Mouse (Mus musculus) neural tube, embryonic 13.5 days (tissue): ENCODE measurements around the gene Bola2. TPM values are rescaled to one million over a fixed set of nuclear protein-coding genes. Genes with fewer than 3 reads are reported as not detected.
A peak's percentile ranks its signal among the peaks of the same experiment; 100 is the strongest.
"Not testable (repeated sequence)": the region's sequence is repeated elsewhere in the genome, so short reads cannot be mapped to it uniquely, and the experiment has no call there.

Experiments used
- ATAC-seq: fragments of 200-750 bp; cut with Nextera tagmentation; 2 replicates; pipeline ENCODE4 v1.8.0; 2017; ENCODE audit warnings: low read depth, mild to moderate bottlenecking, moderate TSS enrichment, moderate library complexity
- H3K27ac ChIP-seq: fragments of 300-500 bp; sonication (generic); replicated peaks from 2 replicates; pipeline ENCODE4 v1.5.1; 2015; ENCODE audit warnings: moderate library complexity, mild to moderate bottlenecking, inconsistent platforms
- H3K27me3 ChIP-seq: fragments of 300-500 bp; sonication (generic); 2 replicates; pipeline ENCODE4 v1.6.1; 2015; ENCODE audit warnings: mild to moderate bottlenecking, inconsistent platforms
- H3K36me3 ChIP-seq: fragments of 300-500 bp; sonication (generic); 2 replicates; pipeline ENCODE4 v1.6.1; 2015; ENCODE audit warnings: mild to moderate bottlenecking, inconsistent platforms
- H3K4me1 ChIP-seq: fragments of 300-500 bp; sonication (generic); replicated peaks from 2 replicates; pipeline ENCODE4 v1.6.1; 2015; ENCODE audit warnings: inconsistent platforms
- H3K4me2 ChIP-seq: fragments of 300-500 bp; sonication (generic); 2 replicates; pipeline ENCODE4 v1.6.1; 2015; ENCODE audit warnings: inconsistent platforms, mild to moderate bottlenecking, moderate library complexity
- H3K4me3 ChIP-seq: fragments of 300-500 bp; sonication (generic); 2 replicates; pipeline ENCODE4 v1.5.1; 2015; ENCODE audit warnings: mild to moderate bottlenecking, inconsistent platforms
- H3K9ac ChIP-seq: fragments of 300-500 bp; sonication (generic); 2 replicates; pipeline ENCODE4 v1.6.1; 2015; ENCODE audit warnings: moderate library complexity, mild to moderate bottlenecking, inconsistent platforms
- H3K9me3 ChIP-seq: fragments of 300-500 bp; sonication (generic); 2 replicates; pipeline ENCODE4 v1.6.1; 2016; ENCODE audit warnings: inconsistent platforms
- WGBS: fragments of 180-500 bp; shearing (Covaris S2); methylation state at CpG from one replicate; pipeline ENCODE4 v1.1.7; 2015; 5-methylcytosine and 5-hydroxymethylcytosine counted together
- polyA plus RNA-seq: library from polyadenylated mRNA; unstranded; fragments of >200 nt; fragmentation: Nextera tagmentation; extraction: Ambion mirVana; gene quantifications from 2 replicates; pipeline ENCODE4 v1.2.1, GENCODE M21; 2015

Bola2 gene
- polyA plus RNA-seq, 1 experiment from 2014 or later: 143 TPM

DNA sequence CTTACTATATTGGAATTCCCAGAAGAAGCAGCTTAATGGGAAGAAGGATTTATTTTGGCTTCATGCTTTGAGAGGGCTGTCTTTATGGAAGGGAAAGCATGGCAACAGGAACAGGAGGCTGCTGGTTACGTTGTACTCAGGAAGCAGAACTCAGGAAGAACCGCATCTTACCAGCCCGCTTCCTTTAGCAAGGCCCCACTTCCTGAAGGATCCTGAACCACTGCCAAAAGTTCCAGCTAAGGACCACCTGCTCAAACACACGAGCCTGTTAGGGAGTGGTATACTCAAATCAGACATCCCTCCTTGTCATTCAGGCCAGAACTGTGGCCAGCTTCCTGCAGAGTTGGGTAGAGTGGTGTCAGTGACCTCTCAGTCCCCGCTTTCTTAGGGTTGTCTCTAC lies 26.7 kb upstream of the Bola2 start:
- Histone ChIP-seq H3K27me3 (no peaks in the 10 kb centered on the region), H3K9ac (no peak overlapping the region), H3K36me3 (peaks cover 65% of the 10 kb centered on the region), H3K9me3 (no peaks in the 10 kb centered on the region), H3K27ac (0 out of 2 replicates have a peak overlapping the region, but pooled peaks have one; percentile 33), H3K4me3 (no peak overlapping the region), H3K4me2 (no peak overlapping the region), H3K4me1 (no peaks in the 10 kb centered on the region)
- WGBS: 89% methylated on average over 5 of the region's 5 CpGs
- no peak for ATAC-seq

DNA sequence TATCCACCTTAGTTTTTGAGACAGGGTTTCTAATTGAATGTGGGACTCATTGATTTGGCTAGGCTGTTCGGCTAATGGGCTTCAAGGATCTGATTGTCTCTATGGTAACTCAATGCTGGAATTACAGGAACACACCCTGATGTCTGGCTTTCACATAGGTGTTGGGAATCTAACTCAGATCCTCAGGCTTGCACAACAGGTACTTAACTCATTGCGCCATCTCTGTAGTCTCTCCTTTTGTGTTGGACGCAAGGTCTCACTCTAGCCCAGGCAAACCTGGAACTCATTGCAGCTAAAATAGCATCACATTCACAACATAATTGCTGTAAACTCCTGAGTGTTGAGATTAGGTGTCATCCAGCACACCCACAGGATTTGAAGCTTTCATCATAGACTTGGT lies 25.0 kb upstream of the Bola2 start:
- Histone ChIP-seq H3K27ac (no peak overlapping the region), H3K36me3 (peaks cover 56% of the 10 kb centered on the region), H3K9me3 (no peaks in the 10 kb centered on the region), H3K9ac (no peak overlapping the region), H3K4me1 (no peaks in the 10 kb centered on the region), H3K4me3 (no peak overlapping the region), H3K27me3 (no peaks in the 10 kb centered on the region), H3K4me2 (no peak overlapping the region)
- WGBS: 93% methylated on average over 3 of the region's 3 CpGs
- no peak for ATAC-seq

DNA sequence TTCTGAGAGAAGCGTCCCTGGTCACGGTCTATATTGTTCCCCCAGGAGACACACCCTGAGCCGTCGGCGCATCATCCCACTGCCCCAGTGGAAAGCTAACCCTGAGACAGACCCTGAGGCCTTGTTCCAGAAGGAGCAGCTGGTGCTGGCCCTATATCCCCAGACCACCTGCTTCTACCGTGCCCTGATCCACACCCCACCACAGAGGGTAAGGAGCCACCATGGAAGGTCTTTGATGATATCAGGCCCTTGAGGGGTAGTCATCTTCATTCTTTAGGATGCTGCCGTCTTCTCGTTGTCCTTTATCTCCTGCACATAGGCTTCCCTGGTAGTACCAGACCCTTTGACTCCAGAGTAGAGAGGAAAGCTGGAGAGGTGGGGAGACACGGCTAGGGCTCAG lies 23.1 kb upstream of the Bola2 start:
- H3K27ac ChIP-seq: no peak overlapping the region
- H3K9ac ChIP-seq: no peak overlapping the region
- 90% methylated on average over 9 of the region's 9 CpGs for WGBS
- H3K4me1 ChIP-seq: no peaks in the 10 kb centered on the region
- H3K9me3 ChIP-seq: no peaks in the 10 kb centered on the region
- no peak for ATAC-seq
- H3K36me3 ChIP-seq: peaks cover 49% of the 10 kb centered on the region
- H3K4me3 ChIP-seq: no peak overlapping the region
- H3K4me2 ChIP-seq: no peak overlapping the region
- no peaks in the 10 kb centered on the region for H3K27me3 ChIP-seq

DNA sequence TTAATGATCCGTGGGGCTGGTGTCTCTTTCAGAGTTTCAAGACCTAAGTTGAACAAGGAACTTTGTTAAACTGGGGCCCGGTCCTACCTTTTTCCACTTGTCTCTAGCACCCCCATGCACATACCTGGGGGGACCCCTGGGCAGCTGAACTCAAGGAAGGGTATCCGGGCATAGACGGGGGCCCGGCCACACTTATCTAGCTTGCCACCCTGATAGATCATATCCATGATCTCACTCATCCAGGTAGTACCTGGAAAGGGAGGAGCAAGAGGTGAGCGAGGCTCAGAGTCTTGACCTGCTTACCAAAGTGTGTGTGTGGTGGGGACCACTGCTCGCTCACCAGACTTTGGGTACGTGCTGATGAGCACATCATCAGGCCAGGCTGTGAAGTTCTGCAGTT lies 20.1 kb upstream of the Bola2 start:
- 98% methylated on average over 8 of the region's 8 CpGs for WGBS
- no peaks in the 10 kb centered on the region for H3K27me3 ChIP-seq

DNA sequence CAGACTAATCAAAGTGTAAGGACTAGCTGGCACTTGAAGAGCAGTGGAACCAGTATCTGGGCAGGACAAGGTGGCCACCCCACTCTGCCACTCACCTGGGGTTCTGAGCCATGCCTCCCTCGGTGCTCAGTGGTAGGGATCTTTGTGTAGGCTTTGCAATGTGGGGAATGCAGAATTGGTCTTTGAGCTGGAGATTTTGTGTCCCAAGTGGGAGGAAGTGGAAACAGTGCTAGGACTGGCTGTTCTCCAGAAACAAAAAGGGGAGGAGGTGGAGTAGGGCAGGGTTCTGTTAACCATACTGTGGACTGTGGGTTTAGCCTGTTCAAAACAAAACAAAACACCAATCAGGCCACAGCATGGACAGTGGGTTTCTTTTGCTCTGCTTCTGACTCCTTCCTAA lies 19.0 kb upstream of the Bola2 start, which contains the start of gene Sult1a1:
TSS of gene Sult1a1 (minus strand) at position 226 of the 400 bp plus-strand sequence.
- Histone ChIP-seq H3K9ac (no peak within 1 kb of the TSS), H3K36me3 (peaks cover 48% of the 10 kb centered on the region), H3K4me2 (no peak within 1 kb of the TSS), H3K4me1 (no peaks in the 10 kb centered on the region), H3K9me3 (no peaks in the 10 kb centered on the region), H3K27me3 (no peaks in the 10 kb centered on the region), H3K27ac (no peak within 1 kb of the TSS), H3K4me3 (no peak within 1 kb of the TSS)
- 96% methylated on average over 1 of the region's 1 CpGs for WGBS
- no peak for ATAC-seq

More for the DNA sequence above, 20.1 kb upstream of the Bola2 start:
- peaks cover 49% of the 10 kb centered on the region for H3K36me3 ChIP-seq
- no peak overlapping the region for H3K27ac ChIP-seq
- H3K4me3 ChIP-seq: no peak overlapping the region
- H3K4me1 ChIP-seq: no peaks in the 10 kb centered on the region
- no peaks in the 10 kb centered on the region for H3K9me3 ChIP-seq
- no peak overlapping the region for H3K9ac ChIP-seq
- ATAC-seq: no peak
- H3K4me2 ChIP-seq: no peak overlapping the region

DNA sequence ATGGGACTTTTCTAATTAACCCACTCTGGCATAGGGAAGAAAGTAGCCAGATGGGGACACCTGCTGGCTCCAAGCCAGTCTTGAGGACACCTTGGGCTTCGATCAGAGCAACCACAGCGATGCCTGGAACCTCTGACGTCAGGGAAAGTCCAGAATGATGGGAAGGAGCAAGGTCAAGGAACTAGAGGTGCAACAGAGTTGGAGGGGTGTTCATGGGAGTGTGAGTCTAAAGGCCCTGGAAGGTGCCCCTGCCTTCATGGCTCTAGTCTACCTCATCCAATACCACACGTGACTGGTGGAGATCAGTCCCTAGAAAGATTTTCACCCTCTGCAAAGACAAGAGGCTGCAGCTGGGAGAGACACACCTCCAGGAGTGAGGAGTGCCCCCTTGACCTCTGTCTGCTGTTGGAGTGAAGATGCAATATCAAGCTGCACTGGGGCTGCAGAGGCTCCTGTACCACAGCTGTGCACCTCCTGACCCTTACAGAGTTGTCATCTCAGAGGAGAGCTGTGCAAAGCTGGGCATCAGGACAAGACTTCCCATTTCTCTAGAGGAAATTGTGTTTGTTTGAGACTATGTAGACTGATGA lies 18.5 kb upstream of the Bola2 start:
- Histone ChIP-seq H3K36me3 (peaks cover 43% of the 10 kb centered on the region), H3K4me1 (no peaks in the 10 kb centered on the region), H3K27me3 (no peaks in the 10 kb centered on the region), H3K4me2 (no peak overlapping the region), H3K9ac (no peak overlapping the region), H3K9me3 (no peaks in the 10 kb centered on the region), H3K4me3 (no peak overlapping the region), H3K27ac (no peak overlapping the region)
- ATAC-seq: no peak
- WGBS: 88% methylated on average over 4 of the region's 4 CpGs

DNA sequence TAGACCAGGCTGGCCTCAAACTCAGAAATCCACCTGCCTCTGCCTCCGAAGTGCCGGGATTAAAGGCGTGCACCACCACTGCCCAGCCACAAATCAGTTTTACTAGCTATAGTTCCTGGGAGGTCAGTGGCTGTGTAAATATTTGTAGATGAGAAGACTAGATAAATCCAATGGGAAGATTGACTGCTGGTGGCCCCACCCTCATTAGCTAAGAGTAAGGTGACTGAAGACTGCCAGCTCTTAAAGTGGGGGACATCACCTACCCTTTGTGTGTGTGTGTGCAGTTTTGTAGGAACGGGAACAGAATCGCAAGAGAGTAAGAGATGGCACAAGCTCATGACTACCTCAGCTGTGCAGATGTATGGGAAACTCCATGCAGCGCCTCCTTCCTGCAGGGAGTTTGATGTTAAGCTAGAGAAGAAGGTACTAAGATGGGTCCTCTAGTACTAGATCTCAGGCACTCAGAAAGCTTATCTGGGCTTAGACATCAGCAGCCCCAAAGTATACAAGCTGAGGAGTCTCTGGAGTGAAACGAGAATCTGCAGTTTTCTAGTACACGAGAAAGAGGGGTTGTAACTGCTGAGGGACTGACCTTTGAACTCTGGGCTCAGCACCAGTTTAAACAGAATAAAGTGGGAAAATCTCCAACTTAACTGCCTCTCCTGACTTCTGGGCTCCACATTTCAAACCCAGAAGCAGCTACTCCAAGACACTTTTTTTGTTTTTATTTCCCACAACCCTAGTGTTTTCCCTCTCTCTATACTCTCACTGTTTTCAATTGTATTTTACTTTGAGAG lies 16.5 kb upstream of the Bola2 start:
- Histone ChIP-seq H3K27ac (no peak overlapping the region), H3K27me3 (no peaks in the 10 kb centered on the region), H3K4me1 (no peaks in the 10 kb centered on the region), H3K9ac (no peak overlapping the region), H3K36me3 (peaks cover 25% of the 10 kb centered on the region; the same call in 1 of the 2 replicates), H3K4me3 (no peak overlapping the region), H3K4me2 (no peak overlapping the region), H3K9me3 (no peaks in the 10 kb centered on the region)
- no peak for ATAC-seq
- 82% methylated on average over 8 of the region's 8 CpGs for WGBS

DNA sequence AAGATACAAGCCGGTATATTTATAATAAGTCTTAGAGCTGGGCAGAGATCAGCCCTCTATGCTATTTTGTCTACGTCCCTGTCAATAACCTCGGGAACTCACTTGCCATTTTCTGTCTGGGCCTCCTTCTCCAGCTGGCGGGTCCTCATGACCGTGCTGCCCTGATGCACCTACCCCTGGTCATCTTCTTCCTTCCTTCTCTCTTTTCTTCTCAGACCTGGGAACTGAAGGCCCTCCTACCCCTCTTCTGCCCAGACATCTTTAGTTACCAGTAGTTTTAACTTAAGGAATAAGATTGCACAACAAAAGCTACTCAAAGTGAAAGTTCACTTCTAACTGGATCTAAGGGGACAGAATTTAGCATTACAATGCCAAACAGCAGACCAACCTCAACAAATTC lies 15.5 kb upstream of the Bola2 start:
- Histone ChIP-seq H3K4me3 (no peak overlapping the region), H3K27me3 (no peaks in the 10 kb centered on the region), H3K36me3 (peaks cover 21% of the 10 kb centered on the region; the same call in 1 of the 2 replicates), H3K9me3 (no peaks in the 10 kb centered on the region), H3K27ac (no peak overlapping the region), H3K4me1 (no peaks in the 10 kb centered on the region), H3K9ac (no peak overlapping the region), H3K4me2 (no peak overlapping the region)
- WGBS: 92% methylated on average over 5 of the region's 5 CpGs
- ATAC-seq: no peak

DNA sequence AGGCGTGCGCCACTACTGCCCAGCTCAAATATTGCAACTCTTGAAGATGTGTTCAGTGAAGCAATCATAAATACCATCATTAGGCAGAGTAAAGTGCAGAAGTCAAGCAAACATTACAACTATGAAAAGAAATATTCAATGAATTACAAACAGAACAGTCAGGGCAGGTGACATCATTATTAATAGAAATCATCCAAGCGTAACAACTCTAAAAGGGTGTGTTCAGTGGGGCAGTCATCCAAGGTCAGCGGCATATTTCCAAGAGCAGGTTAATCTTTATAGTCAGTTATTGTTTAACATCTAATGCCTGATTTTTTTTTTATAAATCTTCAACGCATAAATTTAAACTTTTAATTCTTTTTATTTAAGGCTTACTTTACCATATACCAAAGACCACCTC lies 14.0 kb upstream of the Bola2 start:
- Histone ChIP-seq H3K9ac (no peak overlapping the region), H3K27ac (no peak overlapping the region), H3K27me3 (no peaks in the 10 kb centered on the region), H3K4me1 (no peaks in the 10 kb centered on the region), H3K9me3 (no peaks in the 10 kb centered on the region), H3K4me2 (no peak overlapping the region), H3K4me3 (no peak overlapping the region), H3K36me3 (0 out of 2 replicates have a peak, but pooled peaks cover 10% of the 10 kb centered on the region)
- no peak for ATAC-seq
- WGBS: 98% methylated on average over 5 of the region's 5 CpGs

DNA sequence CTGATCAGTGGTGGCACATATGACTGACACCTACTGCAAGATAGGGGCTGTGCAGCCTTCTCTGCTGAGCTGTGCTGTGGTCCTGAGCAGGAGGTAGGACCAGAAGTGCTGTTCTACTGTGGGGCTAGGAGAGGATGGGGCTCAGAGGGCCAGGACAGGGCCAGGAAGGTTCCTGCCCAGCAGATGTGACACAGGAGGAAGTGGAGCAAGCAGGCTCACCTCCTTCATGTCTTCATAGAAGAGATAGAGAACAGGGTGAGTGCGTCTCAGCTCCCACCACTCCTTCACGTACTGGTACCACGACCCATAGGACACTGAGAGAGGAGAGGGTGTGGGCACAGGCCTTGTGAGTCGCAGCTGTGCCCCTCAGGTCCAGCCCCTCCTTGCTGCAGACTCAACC lies 7.0 kb upstream of the Bola2 start:
- H3K36me3 ChIP-seq: peaks cover 28% of the 10 kb centered on the region
- WGBS: 90% methylated on average over 4 of the region's 4 CpGs
- H3K4me2 ChIP-seq, H3K27me3 ChIP-seq, H3K9ac ChIP-seq, H3K27ac ChIP-seq, H3K9me3 ChIP-seq, ATAC-seq, H3K4me1 ChIP-seq, H3K4me3 ChIP-seq: not testable (repeated sequence)

DNA sequence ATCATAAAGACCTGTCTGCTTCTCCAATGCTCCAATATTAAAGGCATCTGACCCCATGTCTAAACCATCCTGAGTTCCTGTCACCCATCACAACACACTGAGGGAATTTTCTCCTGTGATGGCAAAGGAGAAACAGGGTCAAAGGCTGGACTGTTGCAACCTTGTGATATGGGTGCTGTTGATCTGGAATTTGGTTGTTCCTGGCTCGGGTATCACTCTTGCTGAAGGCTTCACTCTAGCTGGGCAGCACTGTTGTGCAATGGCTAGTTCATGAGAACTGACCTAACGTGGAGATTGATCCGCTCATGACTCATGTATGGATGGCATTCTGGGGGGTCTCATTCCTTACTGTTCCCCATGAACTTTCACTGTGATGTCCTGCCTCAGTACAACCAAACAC lies 6.2 kb upstream of the Bola2 start:
- WGBS: 90% methylated on average over 3 of the region's 3 CpGs
- H3K27me3 ChIP-seq: no peaks in the 10 kb centered on the region

DNA sequence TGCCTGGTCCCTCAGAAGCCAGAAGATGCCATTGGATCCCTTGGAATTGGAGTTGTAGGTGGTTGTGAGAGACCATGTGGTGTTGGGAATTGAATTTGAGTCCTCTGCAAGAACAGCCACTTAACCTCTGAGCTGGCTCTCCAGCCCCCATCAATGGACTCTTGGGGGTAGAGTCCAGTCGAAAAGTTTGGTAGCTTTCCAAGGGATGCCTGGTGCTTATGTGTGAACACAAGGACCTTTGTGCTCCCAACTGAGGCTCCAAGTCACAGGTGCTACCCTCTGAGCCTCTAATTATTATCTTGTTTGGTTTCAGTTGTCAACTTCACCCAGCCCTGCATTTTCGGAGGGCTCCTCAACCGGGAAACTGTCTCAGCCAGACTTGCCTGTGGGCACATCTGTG lies 4.5 kb upstream of the Bola2 start:
- Histone ChIP-seq H3K9me3 (no peaks in the 10 kb centered on the region), H3K9ac (no peak overlapping the region), H3K4me1 (peaks cover 17% of the 10 kb centered on the region), H3K36me3 (peaks cover 28% of the 10 kb centered on the region), H3K4me2 (no peak overlapping the region), H3K27me3 (no peaks in the 10 kb centered on the region), H3K27ac (no peak overlapping the region), H3K4me3 (no peak overlapping the region)
- ATAC-seq: no peak
- WGBS: 84% methylated on average over 3 of the region's 3 CpGs

More for the DNA sequence above, 6.2 kb upstream of the Bola2 start:
- Histone ChIP-seq H3K4me3 (no peak overlapping the region), H3K9ac (no peak overlapping the region), H3K27ac (no peak overlapping the region), H3K9me3 (no peaks in the 10 kb centered on the region), H3K4me2 (no peak overlapping the region), H3K4me1 (peaks cover 9% of the 10 kb centered on the region), H3K36me3 (peaks cover 28% of the 10 kb centered on the region)
- no peak for ATAC-seq
